Mouse (Mus musculus): ENCODE data around the gene Gamt. TPM values are rescaled to one million over a fixed set of nuclear protein-coding genes. Genes with fewer than 3 reads are reported as not detected.

Gene Gamt
- polyA plus RNA-seq (2015; fragmentation: Nextera tagmentation; extraction: Ambion mirVana), result 22.3 and 24.9 TPM in 2 replicates

DNA sequence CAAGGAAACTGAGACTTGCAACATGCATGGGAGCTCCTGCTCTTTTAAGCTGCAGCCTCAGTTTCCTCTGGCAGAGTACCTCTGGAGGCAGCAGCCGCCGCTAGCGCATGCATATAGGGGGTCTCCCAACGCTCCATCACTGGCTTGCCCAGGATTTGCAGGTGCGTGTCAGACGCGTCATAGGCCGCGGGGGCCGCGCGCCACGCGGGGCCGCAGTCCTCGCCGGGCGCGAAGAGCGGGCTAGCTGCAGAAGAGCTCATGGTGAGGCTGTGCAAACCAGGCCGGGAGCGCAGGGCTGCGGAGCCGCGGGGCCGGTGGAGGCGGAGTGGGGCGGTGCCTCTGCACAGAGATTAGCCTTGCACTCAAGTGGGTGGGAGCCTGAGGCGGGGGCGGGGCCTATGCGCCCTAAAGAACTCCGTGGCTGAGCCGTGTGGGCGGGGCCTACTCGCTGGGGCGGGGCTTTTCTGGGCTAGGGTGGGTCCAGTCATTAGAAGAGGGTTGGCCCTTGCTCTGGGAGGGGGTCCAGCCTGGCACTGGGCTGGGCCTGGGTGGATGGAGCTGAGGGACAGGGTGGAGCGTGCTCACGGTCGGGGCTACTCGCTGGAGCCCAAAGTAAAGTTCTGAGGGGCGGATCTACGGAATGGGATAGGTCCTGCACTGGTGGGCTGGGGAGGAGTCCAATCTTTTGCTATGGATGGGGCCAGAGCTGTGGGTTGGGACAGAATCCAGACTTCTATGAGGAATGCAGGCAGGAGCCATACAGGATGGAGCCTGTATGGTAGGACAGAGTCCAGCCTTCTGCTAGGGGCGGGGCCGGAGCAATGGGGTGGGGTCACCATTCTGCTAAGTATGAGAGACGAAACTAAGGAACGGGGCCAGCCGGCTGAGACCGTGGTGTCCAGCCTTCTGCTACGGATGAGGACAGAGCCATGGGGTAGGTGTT is at the start of gene Gamt, which contains the start of gene Dazap1:
Gamt (minus strand) TSS at position 371 of the 943 bp plus-strand sequence.
Dazap1 (plus strand) TSS at position 845 of the 943 bp plus-strand sequence.
- H3K27me3 ChIP-seq, result no peaks in the 10 kb centered on the region
- no peaks in the 10 kb centered on the region for H3K9me3 ChIP-seq
- H3K36me3 ChIP-seq, result peaks cover 33% of the 10 kb centered on the region
- H3K4me2 ChIP-seq, result peak within 1 kb of the TSS; percentile 72
- H3K27ac ChIP-seq, result peak within 1 kb of the TSS; percentile 89
- H3K9ac ChIP-seq, result peak within 1 kb of the TSS; percentile 78
- ATAC-seq (ENCODE audit: low FRiP score), result peak; percentile 78
- under 1% methylated on average over 49 of the region's 49 CpGs for WGBS
- peaks cover 50% of the 10 kb centered on the region for H3K4me1 ChIP-seq (replicated peaks)
- peak within 1 kb of the TSS; percentile 45 for H3K4me3 ChIP-seq

DNA sequence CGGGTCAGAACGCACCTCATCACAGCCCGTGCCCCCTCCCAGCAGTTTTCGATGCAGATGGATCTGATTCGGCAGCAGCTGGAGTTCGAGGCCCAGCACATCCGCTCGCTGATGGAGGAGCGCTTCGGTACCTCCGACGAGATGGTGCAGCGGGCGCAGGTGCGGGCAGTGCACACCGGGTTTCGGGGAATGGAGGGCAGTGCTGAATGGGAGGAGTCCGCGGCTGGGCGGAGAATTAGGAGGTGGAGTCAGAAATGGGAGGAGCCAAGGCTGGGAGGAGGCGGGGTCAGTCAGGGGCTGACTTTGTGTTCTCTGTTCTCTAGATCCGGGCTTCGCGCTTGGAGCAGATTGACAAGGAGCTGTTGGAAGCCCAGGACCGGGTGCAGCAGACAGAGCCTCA is 44.0 kb upstream of the Gamt start:
- 25% methylated on average over 25 of the region's 25 CpGs for WGBS
- no peak for ATAC-seq (ENCODE audit: low FRiP score)
- Histone ChIP-seq H3K4me2 (peak overlapping the region; percentile 46), H3K9me3 (no peaks in the 10 kb centered on the region), H3K36me3 (peaks cover 80% of the 10 kb centered on the region), H3K27me3 (no peaks in the 10 kb centered on the region), H3K4me3 (peak overlapping the region; percentile 15), H3K9ac (peak overlapping the region; percentile 58), H3K4me1 (replicated peaks) (peaks cover 75% of the 10 kb centered on the region), H3K27ac (no peak overlapping the region)

DNA sequence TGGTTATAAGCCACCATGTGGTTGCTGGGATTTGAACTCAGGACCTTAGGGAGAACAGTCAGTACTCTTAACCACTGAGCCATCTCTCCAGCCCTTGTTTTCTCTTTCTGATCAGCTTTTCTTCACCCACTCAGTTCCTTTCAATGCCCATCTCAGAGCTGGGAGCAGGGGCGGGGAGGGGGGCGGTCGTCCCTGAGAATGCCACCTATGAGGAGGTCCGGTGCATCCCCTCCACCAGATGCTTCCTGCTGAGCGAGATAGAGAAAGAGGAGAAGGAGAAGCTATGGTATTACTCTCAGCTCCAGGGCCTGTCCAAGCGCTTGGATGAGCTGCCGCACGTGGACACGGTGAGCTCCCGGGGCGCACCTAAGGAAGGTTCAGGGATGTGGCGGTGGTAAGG is 43.6 kb upstream of the Gamt start:
- Histone ChIP-seq H3K4me3 (peak overlapping the region; percentile 15), H3K36me3 (peaks cover 76% of the 10 kb centered on the region), H3K9me3 (no peaks in the 10 kb centered on the region), H3K4me1 (replicated peaks) (peaks cover 78% of the 10 kb centered on the region), H3K27ac (no peak overlapping the region), H3K4me2 (peak overlapping the region; percentile 46), H3K27me3 (no peaks in the 10 kb centered on the region), H3K9ac (peak overlapping the region; percentile 58)
- no peak for ATAC-seq (ENCODE audit: low FRiP score)
- 32% methylated on average over 12 of the region's 12 CpGs for WGBS

DNA sequence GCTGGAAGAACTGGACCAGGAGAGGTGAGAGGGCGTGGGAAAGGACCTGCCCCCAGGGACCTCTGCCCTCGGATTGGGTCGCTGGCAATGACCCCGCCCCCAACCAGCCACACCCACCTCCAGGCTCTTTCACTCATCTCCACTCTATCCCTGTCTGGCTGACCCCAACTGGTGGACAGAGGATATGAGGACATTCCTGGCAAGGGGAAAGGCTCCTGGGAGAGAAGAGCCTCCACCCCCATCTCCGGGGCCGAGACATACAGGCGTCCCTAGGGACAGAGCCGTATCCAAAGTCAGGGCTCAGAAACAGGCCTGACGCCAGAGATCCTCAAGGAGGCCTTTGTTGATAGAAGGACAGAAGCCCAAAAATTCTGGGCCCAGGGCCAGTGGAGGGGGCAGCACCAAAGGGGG is 41.7 kb upstream of the Gamt start:
- peak overlapping the region; percentile 99 for H3K9ac ChIP-seq
- H3K4me1 ChIP-seq (replicated peaks), result peaks cover 86% of the 10 kb centered on the region
- no peak; the same call in 1 of the 2 replicates for ATAC-seq (ENCODE audit: low FRiP score)
- no peaks in the 10 kb centered on the region for H3K27me3 ChIP-seq
- H3K4me2 ChIP-seq, result peak overlapping the region; percentile 98
- peak overlapping the region; percentile 97 for H3K27ac ChIP-seq
- peaks cover 56% of the 10 kb centered on the region for H3K36me3 ChIP-seq
- 6% methylated on average over 9 of the region's 9 CpGs for WGBS
- H3K9me3 ChIP-seq, result no peaks in the 10 kb centered on the region
- H3K4me3 ChIP-seq, result peak overlapping the region; percentile 69

DNA sequence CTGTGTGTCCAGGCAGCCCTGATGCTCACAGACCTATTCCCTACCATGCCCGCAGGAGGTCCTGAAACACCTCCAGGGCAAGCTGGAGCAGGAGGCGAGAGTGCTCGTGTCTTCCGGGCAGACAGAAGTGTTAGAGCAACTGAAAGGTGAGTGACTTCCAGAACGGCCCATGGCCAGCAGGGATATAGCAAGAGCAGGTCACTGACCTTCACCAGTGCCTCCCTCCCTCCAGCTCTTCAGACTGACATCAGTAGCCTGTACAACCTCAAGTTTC is 41.2 kb upstream of the Gamt start:
- WGBS, result 44% methylated on average over 5 of the region's 5 CpGs
- Histone ChIP-seq H3K4me2 (peak overlapping the region; percentile 98), H3K27me3 (no peaks in the 10 kb centered on the region), H3K4me3 (peak overlapping the region; percentile 69), H3K27ac (peak overlapping the region; percentile 97), H3K9me3 (no peaks in the 10 kb centered on the region), H3K9ac (peak overlapping the region; percentile 99), H3K4me1 (replicated peaks) (peaks cover 86% of the 10 kb centered on the region), H3K36me3 (peaks cover 52% of the 10 kb centered on the region)
- ATAC-seq (ENCODE audit: low FRiP score), result no peak

DNA sequence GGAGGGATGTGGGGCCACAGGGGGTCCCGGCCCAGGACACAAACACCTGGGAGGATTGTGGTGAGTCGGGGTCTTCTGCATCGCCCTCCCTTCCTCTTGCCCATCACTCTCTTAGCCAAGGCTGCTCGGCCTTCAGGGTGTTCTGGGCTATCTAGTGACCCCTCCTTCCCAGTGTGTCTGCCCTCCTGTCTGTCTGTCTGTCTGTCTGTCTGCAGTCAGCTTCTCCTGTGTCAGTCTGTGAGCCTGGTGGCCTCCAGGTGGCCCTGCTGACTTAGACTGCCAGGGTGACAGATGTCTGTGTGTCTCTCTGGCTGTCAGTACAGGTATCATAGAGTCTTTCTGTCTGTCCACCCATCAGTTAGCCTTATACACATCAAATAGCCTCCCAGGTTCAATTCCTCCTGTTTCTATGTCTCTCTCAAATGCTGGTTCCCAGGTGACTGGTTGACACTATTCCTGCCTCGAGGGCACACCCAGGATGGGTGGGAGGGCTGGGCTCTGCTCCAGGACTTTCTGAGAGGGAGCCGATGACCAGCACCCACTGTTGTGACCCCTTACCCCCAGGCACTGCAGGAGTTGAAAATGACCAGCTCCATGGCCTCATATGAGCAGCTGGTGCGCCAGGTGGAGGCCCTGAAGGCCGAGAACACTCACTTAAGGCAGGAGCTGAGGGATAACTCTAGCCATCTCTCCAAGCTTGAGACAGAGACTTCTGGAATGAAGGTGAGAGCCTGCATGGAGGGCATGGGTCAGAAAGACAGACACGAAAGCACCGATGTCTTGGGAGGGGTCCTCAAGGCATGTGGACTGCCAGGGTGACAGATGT is 40.7 kb upstream of the Gamt start:
- peak overlapping the region; percentile 97 for H3K27ac ChIP-seq
- H3K27me3 ChIP-seq, result no peaks in the 10 kb centered on the region
- peak; percentile 15; the same call in 1 of the 2 replicates for ATAC-seq (ENCODE audit: low FRiP score)
- peak overlapping the region; percentile 98 for H3K4me2 ChIP-seq
- 55% methylated on average over 10 of the region's 10 CpGs for WGBS
- H3K4me3 ChIP-seq, result peak overlapping the region; percentile 69
- peaks cover 89% of the 10 kb centered on the region for H3K4me1 ChIP-seq (replicated peaks)
- peak overlapping the region; percentile 99 for H3K9ac ChIP-seq
- H3K9me3 ChIP-seq, result no peaks in the 10 kb centered on the region
- peaks cover 46% of the 10 kb centered on the region for H3K36me3 ChIP-seq

DNA sequence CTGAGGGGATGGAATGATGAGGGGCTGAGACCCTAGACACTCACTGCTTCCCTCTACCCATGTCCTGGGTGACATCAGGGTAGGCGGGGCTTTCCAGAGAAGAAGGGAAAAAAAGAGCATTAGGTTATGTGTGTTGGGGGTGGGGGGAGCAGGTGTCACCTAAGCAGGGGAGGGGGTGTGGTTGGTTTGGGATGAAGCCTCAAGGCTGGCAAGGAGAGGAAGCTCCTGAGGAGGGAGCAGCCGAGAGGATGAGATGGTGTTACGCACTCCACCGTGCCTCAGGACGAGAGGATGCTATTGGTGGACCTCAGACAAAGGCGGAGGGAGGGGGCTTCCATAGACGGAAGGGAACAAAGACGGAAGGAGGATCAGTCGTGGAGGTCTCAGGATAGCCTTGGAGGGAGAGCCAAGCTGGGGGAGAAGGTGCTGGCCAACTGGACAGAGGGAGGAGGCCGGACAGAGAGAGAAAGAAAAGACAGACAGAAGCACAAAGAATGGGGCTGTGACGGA is 39.9 kb upstream of the Gamt start:
- Histone ChIP-seq H3K27me3 (no peaks in the 10 kb centered on the region), H3K4me1 (replicated peaks) (peaks cover 89% of the 10 kb centered on the region), H3K4me3 (peak overlapping the region; percentile 69), H3K36me3 (peaks cover 39% of the 10 kb centered on the region), H3K9ac (peak overlapping the region; percentile 99), H3K27ac (peak overlapping the region; percentile 97), H3K4me2 (peak overlapping the region; percentile 98), H3K9me3 (no peaks in the 10 kb centered on the region)
- peak; percentile 85 for ATAC-seq (ENCODE audit: low FRiP score)
- WGBS, result 6% methylated on average over 11 of the region's 11 CpGs

DNA sequence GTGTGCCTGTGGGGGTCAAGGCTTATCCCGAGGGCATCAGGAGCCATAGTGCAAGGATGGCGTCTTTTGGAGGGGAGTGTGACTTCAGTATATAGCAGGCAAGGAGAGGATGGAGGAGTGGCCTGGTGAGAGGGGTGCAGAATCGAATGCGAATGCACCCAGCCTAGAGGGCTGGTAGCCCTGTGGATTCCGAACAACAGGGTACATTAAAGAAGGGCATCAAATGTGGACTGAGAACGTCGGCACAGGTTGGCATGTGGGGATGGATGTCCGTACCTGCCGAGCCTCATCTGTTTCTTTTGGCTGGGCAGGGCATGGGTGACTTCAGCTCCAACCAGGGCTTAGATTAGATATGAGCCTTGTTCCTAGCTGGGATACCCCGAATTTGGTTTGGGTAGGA is 39.0 kb upstream of the Gamt start:
- no peaks in the 10 kb centered on the region for H3K9me3 ChIP-seq
- H3K4me1 ChIP-seq (replicated peaks), result peaks cover 89% of the 10 kb centered on the region
- peak overlapping the region; percentile 69 for H3K4me3 ChIP-seq
- peaks cover 33% of the 10 kb centered on the region for H3K36me3 ChIP-seq
- no peak for ATAC-seq (ENCODE audit: low FRiP score)
- H3K27me3 ChIP-seq, result no peaks in the 10 kb centered on the region
- peak overlapping the region; percentile 99 for H3K9ac ChIP-seq
- H3K27ac ChIP-seq, result peak overlapping the region; percentile 97
- 30% methylated on average over 10 of the region's 10 CpGs for WGBS
- H3K4me2 ChIP-seq, result peak overlapping the region; percentile 98

DNA sequence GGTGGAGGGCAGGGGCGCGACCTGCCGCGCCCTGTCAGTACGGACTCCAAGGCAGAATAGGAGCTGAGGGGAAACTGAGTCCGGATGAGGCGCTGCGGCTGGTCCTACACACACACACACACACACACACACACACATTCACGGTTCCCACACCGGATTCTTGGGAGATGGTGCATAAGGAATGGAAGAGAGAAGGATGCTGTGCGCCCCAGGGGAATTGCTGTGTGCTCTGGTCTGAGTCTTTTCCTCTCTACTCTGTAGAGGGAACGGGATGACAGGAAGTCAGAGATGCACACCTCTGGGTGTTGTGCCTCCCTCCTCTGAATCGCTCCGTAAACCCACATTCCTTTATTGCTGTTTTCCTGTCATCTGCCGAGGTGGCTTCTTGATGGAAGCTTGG is 38.5 kb upstream of the Gamt start:
- peaks cover 89% of the 10 kb centered on the region for H3K4me1 ChIP-seq (replicated peaks)
- H3K9ac ChIP-seq, result peak overlapping the region; percentile 99
- H3K4me3 ChIP-seq, result peak overlapping the region; percentile 69
- WGBS, result 6% methylated on average over 12 of the region's 15 CpGs
- no peaks in the 10 kb centered on the region for H3K27me3 ChIP-seq
- no peaks in the 10 kb centered on the region for H3K9me3 ChIP-seq
- peak overlapping the region; percentile 98 for H3K4me2 ChIP-seq
- peaks cover 33% of the 10 kb centered on the region for H3K36me3 ChIP-seq
- H3K27ac ChIP-seq, result peak overlapping the region; percentile 97
- ATAC-seq (ENCODE audit: low FRiP score), result no peak

DNA sequence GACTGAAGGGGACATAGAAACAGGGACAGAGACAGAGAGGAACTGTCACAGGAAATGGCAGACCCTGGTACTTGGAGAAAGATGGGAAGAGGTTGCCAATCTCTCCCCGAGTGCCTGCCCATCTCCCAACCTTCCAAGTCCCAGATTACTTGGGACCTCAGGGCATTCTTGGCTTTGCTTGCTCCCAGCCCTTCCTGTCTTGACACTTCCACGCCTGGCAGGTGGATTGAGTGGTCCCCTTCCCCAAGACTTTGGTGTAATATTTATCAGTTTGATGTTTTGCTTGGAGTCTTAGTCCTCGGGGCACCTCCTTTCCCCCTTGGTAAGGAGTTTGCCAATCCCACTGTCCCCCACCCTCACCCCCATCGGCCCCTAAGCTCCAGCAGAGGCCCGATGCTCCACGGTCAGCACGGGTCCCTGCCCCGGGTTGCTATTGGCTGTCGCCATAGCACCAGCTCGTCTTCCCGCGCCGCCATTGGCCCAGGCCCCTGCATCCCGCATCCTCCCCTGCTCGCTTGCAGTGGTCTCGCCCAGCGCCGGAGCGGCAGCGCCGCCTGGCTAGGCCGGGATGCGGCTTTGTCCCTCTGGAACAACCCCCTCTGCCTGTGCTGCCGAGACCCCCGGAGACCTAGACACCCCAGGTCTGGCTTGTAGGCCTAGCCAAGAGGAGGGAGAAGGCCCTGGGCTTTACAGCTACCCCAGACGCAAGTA is 37.9 kb upstream of the Gamt start:
- peak; percentile 72 for ATAC-seq (ENCODE audit: low FRiP score)
- peaks cover 89% of the 10 kb centered on the region for H3K4me1 ChIP-seq (replicated peaks)
- peak overlapping the region; percentile 98 for H3K4me2 ChIP-seq
- peaks cover 33% of the 10 kb centered on the region for H3K36me3 ChIP-seq
- 2% methylated on average over 26 of the region's 26 CpGs for WGBS
- H3K9me3 ChIP-seq, result no peaks in the 10 kb centered on the region
- peak overlapping the region; percentile 69 for H3K4me3 ChIP-seq
- H3K27me3 ChIP-seq, result no peaks in the 10 kb centered on the region
- H3K27ac ChIP-seq, result peak overlapping the region; percentile 97
- peak overlapping the region; percentile 99 for H3K9ac ChIP-seq

DNA sequence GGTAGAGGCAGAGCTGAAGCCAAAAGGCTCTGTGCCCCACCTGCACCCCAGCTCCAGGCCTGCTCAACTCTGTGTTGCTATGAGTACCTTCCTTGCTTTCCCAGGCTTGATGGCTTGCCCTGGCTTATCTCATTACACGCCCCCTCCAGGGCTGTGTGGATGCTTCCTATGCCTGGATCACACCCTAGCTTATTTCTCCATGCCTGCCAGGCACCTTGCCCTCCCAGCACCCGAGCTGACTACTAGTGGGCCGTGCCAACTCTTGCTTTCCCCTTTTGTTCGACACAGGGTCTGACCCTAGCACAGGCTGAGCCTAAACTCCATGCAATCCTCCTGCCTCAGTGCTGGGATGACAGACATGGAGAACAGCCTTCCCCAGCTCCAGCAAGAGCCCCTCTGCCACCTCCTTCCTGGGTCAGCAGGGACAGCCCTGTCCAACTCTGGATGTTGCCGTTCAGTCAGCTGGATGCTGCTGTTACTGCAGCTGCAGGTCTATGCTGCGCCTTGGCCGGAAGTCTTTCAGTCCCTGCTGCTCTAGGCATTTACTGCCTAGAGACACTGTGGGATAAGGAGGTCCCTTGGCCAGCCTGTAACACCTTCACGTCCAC is 36.8 kb upstream of the Gamt start:
- Histone ChIP-seq H3K4me2 (peak overlapping the region; percentile 98), H3K4me1 (replicated peaks) (peaks cover 88% of the 10 kb centered on the region), H3K27ac (peak overlapping the region; percentile 97), H3K36me3 (peaks cover 28% of the 10 kb centered on the region), H3K9ac (peak overlapping the region; percentile 99), H3K27me3 (no peaks in the 10 kb centered on the region), H3K4me3 (no peak overlapping the region; the same call in 1 of the 2 replicates), H3K9me3 (no peaks in the 10 kb centered on the region)
- 66% methylated on average over 8 of the region's 8 CpGs for WGBS
- no peak for ATAC-seq (ENCODE audit: low FRiP score)
